Mouse (Mus musculus): Measurements from ENCODE around the gene Ush1c.

Gene Ush1c

DNA sequence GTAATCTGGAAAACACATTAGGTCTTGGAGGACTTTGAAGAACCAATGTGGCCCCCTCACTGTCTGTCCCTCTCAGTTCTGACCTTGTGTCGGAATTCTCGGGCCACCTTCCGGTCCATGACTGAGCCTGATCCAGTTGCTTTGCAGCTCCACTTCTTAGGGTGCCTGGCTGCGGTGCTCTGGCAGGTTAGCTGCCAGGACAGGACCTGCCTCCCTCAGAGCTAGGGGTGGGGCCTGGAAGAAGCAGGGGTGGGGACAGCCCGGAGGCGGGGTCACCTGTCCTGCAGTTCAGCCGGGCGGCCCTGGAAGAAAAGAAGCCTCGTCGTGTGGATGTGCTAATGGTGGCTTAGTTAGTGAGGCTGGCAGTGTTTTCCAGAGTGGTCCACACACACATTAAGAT, at the start of gene Ush1c:
TSS of gene Ush1c (minus strand) at position 158 of the 400 bp plus-strand sequence.
- no peak for ATAC-seq (ENCODE audit: low TSS enrichment)

DNA sequence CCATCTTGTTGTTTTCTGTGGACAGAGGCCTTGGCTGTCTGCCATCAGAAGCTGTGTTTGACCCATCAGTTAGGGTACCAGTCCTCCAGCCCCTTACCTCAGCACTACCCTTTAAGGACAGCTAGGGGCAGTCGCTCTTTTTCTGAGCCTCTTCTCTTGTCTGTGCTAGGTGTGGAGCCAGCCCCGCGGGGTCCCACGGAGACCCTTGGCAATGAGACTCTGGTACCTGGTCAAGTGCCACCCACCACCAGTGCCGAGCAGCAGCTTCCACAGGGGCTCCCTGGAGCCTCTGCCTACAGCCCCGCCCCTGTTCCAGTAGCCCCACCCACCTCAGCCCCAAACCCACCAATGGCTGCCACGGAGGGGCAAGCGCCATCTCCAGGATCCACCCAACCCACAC, 48.7 kb upstream of the Ush1c start:
- no peak for ATAC-seq (ENCODE audit: low TSS enrichment)

DNA sequence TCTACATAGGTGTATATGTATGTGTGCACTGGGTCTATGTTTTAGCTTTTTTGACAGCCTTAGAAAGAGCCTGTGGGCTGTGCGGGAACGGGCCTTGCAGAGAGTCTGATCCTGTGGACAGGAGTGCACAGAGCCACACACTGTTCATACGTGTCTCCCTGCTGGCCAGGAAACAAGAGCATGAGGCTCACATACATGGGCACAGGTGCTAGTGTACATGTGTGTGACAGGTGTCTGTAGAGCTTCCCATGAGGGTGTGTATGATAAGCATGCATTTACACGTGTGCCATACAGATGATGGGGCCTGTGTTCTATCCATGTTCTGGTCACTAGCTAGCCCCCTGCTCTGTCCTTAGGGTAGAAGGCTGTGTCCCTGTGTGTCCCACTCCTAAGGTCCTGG, 48.1 kb upstream of the Ush1c start:
- no peak for ATAC-seq (ENCODE audit: low TSS enrichment)

DNA sequence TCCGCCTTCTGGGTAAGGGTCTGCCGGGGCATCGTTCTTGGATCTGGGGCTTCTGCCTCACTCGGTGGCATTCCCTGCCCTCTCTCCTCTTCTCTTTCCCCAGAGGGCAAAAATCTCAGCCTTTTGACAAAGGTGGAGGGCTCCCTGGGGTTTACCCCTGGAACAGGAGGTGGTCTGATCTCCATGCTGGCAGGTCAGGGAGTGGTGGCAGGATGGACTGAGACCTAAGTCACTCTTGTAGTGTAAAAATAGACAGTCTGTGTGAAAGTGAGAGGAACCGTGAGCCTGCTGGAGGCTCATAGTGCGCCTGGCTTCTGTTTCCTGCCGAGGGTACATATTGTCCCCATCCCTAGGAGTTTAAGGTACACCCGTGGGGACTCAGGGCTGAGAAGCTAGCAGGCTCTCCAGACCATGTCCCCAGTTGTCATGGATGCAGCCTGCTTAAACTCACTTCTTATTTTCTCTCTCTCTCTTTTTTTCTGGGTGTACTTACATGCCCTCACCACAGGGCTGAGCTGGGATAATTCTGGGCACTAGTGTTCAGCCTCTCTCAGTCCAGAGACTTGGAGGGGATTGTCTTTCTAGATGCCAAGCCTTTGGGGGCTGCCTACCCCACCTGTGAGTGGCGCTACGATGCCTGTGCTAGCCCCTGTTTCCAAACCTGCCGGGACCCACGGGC, 47.0 kb upstream of the Ush1c start:
- 0 out of 2 replicates have a peak, but pooled peaks have one; percentile 27 for ATAC-seq (ENCODE audit: low TSS enrichment)

DNA sequence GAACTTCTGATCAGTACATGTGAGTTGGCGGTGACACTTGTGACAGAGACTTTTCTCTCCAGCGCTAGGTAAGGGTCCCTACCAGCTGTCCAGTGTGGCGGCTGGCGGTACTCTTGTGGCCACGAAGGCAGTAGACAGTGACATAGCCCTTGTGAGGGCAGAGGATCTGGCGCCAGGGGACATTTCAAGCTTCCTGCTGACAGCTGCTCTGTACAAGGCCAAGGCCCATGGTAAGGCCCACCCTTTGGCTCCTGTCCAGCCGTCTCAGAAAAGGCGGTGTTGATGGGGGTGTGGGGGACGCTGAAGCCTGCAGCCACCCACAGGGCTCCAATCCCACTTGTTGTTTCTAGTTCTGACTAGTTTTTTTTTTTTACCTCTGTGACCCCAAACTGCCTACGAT, 45.4 kb upstream of the Ush1c start:
- no peak for ATAC-seq (ENCODE audit: low TSS enrichment)

DNA sequence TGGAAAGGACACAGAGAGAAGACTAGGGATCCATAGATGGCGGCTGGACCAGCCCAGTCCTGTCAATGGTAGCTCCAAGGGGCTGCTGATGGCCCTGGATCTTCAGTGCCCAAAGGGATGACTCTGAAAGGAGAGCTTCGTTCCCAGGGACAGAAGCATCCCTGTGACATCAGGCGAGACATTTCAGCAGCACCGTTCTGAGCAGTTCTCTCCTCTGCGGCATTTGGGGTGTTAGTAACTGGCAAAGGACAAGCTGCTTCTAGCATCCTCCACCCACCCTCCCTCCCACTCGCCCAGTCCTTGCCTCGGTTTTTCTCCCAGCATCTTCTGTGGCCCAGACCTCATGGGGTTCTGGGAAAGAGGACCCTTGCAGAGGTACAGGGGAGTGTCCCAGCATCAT, 44.0 kb upstream of the Ush1c start:
- ATAC-seq (ENCODE audit: low TSS enrichment), result 0 out of 2 replicates have a peak, but pooled peaks have one; percentile 12

DNA sequence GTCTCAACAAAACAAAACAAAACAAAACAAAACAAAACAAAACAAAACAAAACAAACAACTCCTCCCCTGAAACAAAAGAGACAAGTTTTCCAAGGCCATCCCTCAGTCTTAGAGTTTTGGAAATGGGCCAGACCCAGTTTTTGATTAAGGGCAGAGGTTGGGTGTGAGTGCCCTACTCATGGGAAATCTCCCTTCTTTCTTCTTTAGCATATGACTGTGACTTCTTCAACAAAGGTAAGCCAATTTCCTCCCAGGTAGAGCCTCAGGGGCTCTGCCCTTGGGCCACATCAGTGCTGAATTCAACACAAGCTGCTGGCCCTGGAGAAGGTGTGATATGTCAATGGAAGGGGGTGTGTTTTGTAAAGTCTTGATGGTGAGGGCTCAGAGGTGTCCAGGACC, 42.6 kb upstream of the Ush1c start:
- ATAC-seq (ENCODE audit: low TSS enrichment), result no peak

DNA sequence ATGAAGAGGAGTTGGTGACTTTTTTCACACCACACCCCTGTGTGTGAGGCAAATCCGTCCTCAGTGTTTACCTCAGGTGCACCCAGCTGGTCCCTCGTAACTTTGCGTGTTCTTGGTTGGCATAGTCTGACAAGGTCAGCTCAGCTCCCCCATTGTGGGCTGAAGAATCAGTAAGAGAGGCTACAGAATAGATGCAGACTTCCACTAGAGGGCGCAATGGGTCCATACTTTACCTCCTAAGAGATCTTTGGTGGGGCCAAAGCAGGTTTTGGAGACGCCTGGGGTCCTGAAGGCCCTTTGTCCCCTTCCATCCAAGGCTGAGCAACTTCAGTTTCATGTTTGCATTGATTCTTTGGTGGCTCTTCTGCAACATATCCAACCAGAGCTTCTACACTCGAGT, 41.6 kb upstream of the Ush1c start:
- no peak; the same call in 1 of the 2 replicates for ATAC-seq (ENCODE audit: low TSS enrichment)

DNA sequence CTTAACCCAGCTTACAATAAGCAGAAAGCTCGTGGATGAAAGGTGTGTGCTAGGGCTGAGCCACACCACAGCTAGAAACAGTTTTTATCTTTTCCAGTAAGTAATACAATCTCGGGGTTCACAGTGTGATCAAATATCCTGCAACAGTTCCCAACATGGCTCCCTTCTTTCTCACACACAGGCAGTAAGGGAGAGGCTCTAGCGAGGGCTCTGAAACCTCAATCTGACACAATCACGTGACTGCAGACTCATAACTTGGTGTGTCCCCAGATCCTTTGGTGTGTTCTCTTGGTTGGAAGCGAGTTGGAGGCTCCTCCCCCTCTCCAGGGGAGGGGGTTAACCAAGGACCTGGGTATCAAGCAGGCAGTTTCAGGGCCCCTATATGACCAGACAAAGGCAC, 37.9 kb upstream of the Ush1c start:
- no peak for ATAC-seq (ENCODE audit: low TSS enrichment)

DNA sequence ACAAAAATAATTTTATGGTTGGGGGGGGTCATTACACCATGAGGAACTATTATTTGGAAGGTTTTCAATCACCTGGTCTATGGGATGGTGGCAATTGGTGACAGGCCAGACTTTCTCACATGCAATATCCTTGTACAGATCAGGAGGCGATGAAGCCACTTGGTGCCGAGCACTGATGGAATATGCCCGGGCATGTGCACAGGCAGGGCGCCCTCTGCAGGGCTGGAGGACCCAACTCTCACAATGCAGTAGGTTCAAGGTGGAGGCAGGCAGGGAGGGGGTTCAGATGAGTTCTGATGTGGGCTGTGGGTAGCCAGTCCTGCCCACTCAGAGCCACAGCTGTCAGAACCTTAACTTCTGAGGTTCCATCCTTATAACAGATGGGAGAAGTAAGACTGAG, 13.5 kb upstream of the Ush1c start:
- ATAC-seq (ENCODE audit: low TSS enrichment), result no peak

DNA sequence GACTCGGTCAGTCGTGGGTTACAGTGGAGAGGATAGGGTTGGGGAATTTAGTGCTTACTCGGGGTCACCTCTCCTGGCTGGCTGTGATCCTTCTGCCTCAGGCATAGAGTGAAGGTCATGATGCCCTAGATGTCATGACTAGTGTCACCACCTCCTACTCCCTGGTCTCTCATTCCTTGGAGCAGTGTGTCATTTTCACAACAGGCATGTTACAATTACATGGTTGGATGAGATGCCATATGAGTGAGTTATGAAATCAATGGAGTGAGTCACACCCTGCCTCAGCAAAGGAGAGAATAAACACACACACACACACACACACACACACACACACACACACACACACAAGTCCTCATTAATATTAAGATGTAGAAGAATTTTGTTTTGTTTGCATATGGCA, 9.3 kb upstream of the Ush1c start:
- ATAC-seq (ENCODE audit: low TSS enrichment), result no peak

DNA sequence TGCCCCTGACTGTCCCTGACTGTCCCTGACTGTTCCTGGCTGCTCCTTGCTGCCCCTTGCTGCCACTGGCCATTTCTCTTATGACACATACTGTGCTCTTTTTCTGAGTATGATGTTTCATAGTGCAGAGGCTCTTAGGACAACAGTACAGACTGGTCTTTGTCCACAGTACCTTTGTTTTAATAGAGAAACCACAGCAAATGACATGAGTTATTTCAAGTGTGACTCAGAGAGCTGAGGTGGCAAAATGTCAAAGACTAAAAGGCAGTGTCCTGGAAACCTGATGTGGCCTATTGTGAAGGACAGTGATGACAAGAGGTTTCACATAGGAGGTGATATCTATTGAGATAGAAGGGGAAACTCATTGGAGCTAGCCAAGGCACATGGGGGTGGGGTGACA, 8.6 kb upstream of the Ush1c start:
- ATAC-seq (ENCODE audit: low TSS enrichment), result no peak

DNA sequence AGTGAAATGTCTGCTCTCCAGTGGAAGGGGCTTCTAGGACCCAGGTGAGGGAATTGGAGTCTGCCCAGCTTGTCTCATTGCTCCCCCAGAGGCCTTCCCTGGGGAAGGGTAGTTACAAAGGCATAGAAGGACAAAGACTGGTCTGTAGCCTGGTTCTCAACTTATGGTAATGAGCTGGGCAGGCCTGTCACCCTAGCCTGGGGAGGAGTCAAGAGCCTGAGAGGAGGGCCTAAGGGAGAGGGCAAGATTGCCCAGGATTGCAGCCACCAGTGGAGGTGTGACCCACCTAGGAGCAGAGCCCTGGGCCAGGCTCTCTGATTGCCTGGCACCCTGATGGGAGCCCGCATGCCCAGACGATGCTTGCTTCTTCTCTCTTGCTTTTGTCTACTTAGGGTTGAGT, 2.4 kb upstream of the Ush1c start, which contains the start of gene Otog:
TSS of gene Otog (plus strand) at position 292 of the 400 bp plus-strand sequence.
- ATAC-seq (ENCODE audit: low TSS enrichment), result no peak

DNA sequence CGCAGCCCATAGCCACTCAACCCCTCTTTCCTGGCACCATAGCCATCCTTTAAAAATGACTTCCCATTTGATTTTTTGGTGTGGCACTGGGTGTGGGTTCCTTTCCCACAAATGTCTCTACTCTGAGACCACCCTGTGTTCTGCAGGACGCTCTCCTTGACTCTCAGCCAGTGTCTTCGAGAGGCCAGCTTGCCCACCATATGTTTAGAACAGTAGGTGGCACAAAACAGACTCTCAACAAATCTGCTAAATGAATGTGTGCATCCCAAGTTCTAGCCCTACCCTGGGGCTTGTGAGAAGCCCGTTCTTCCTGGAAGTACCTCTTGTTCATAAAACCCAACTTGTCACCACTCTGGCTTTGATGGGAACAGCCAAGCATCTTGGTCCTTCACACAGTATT, 1.8 kb upstream of the Ush1c start:
- no peak for ATAC-seq (ENCODE audit: low TSS enrichment)

DNA sequence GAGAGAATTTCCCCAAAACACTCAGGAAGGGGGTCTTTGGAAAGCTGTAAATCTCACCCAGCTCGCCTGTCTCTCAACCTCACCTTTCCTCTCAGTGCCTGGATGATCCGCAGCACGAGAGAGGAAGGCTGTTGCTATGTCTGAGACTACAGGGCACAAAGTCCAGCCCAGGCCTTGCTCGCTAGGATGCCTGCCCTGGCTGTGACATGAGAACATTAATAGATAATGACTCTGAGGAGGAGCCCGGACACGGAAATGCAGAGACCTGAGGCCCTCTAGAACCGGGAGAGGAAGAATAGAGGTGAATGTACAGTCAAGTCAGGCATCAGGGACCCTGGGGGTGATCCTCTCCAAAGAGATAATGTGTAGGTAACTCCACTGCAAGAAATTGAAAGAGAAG, 1.1 kb downstream of the Ush1c start:
- ATAC-seq (ENCODE audit: low TSS enrichment), result no peak

DNA sequence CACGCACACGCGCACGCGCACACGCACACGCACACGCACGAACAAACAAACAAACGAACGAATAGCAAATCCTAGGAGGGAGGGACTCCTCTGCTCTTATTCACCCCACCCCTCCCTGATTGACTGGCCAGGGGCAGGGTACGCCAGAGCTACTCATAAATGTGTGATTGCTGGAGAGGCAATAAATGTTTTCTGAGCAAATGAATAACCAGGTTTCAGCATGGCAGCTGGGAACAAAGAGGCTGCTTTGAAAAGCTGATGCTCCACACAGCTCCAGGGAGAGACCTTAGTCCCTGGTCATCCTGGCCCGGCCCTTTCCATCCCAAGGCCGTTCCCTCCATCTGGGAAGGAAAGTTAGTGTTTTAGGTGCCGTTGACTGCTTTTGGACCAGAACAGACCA, 1.9 kb downstream of the Ush1c start:
- no peak for ATAC-seq (ENCODE audit: low TSS enrichment)

DNA sequence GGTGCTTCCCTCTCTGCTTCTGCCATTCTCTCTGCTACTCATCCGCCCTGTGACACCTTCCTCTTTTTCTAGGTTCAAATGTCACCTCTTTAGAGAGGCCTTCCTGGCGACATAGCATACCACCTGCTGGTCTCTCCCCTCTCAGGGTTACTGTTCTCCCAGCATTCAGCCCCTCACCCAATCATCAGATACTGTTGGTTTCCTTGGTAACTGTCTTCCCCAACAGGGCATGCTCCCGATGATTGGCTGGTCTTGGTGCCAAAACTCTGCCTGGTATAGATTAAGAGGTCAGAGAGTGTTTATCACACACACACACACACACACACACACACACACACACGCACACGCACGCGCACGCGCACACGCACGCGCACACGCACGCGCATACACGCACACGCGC, 2.4 kb downstream of the Ush1c start:
- no peak for ATAC-seq (ENCODE audit: low TSS enrichment)

DNA sequence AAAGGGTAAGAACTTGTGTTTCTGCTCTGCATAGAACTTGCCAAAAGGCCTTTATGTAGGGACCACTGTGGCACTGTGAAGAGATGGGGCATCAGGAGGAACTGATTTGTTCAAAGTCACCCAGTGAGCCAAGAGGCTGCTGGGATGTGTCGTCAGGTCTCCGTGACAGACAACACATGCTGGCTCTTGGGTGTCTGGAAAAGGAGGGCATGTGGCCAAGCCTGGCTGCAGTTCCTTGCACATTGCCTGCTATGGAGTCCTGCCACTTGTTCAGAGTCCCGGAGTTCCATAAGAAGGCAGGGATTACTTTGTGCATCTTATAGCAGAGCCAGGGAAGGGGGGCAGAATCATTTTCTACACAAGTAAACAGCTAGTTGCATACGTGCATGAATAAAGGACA, 11.4 kb downstream of the Ush1c start:
- no peak for ATAC-seq (ENCODE audit: low TSS enrichment)

DNA sequence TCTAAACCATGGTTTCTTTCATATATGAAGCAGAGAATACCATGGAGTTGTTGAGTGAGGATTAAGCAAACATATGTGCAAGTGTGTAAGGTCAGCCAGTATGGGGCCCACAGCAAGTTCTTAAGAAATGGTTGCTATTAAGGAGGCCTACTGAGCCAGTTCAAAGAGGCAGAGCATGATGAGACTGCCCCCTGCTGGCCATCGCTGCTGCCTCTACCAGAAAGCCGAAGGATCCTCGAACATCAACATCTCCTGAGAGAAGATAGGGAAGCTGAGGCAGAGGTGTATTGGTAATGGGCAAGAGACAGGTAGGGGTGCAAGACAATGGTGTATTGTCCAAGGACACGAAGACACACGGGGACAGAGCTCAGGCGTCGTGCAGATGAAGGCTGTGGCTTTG, 12.1 kb downstream of the Ush1c start:
- peak; percentile 67 for ATAC-seq (ENCODE audit: low TSS enrichment)

DNA sequence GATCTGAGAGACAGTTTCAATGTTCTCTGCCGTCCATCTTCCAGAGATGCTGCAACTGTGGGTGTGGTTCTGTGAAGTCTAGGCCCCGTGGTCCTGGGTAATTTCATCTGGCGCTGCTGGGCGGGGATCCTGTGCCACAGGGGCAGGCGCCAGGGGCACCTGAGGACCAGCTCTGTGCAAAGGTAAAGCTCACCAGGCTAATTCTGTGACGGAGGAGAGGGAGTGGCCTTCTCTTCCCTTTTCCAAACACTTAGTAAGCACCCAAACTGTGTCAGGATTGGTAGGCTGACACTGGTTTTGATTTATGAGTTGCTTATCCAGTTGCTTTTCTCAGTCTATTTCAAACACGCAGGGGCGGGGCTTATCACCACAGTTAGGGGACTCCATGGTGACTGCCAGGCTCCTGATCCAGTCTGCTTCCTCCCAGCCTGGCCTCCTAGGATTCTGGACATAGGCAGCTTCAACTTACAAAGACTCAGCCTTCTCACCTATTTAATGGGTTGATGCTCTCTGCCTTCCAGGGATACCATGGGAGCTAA, 17.6 kb downstream of the Ush1c start:
- no peak for ATAC-seq (ENCODE audit: low TSS enrichment)

DNA sequence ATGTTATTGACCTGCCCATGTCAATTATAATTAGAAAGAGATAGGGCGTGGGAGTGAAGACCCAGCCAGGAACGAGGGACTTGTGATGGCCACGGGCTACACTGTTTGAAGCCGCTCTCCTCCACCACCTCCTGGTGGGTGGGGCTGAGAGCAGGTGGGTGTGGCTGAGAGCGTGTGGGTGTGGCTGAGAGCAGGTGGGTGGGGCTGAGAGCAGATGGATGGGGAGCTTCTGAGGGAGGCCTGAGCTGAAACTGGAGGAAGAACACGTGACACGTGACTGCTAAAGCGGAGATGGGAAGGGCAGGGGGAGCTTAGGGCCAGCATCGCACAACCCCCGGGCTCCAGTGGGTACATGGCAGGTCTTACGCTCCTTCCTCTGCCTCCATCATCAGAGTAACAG, 19.9 kb downstream of the Ush1c start:
- no peak for ATAC-seq (ENCODE audit: low TSS enrichment)

DNA sequence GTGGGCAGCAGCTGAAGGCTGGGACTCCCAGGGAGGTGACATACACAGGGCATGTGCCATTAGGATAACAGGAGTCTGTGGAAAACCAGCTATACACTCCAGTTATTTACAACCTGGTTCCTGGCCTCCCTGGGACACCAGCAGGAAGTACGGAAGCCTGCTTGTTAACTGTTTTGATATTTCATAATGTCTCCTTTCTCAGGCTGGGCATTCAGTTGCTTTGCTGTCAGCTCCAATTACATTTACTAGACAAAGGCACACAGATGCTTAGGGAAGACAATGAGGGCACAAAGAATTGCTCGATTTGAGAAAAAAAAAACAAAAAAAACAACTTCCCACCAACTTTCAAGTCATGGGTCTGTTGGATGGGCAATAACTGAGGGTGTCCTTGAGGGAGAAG, 21.8 kb downstream of the Ush1c start:
- ATAC-seq (ENCODE audit: low TSS enrichment), result no peak

DNA sequence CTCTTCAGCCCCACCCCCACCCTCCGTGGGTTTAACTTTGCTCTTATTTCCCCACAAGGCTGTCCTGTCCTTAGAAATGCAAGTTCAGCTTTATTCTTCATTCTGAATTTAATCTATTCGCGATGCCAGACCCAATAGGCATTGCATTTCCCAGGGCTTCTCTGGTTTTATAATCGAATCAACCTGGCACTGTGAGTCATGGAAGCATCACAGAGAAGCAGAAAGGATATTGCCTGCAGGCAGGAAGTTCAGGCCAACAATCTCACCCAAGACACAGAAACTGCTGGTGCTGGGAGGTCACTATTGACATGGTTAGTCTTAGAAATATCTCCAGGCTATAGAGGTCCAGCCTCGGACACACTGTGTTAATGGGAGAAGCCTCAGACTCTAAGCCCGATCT, 28.0 kb downstream of the Ush1c start:
- ATAC-seq (ENCODE audit: low TSS enrichment), result no peak

DNA sequence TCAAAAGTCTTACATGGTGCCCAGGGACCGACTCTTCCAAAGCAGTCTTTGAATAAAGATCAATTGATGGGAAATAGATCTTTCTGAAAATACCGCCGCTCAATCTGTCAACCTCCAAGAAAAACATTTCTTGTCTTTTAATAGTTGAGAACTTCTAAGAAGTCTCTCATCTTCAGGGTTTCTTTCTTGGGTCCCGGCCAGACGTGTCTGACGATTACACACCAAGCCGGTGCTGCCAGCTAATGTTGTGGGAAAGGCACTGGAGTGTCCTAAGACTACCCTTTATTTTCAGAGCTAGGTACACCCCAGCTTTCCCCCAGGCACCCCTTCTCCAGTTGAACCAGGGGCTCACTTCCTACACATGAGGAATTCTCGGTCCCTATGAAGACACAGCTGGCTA, 30.2 kb downstream of the Ush1c start:
- no peak for ATAC-seq (ENCODE audit: low TSS enrichment)

Measured in frontal cortex, adult (tissue).